Comparison of ENCODE assay signal across 32 mouse cellular contexts in genomic region chr17:88504056-88504455, GRCm38 (mm10). TPM values are rescaled to one million over a fixed set of nuclear protein-coding genes. Genes with fewer than 3 reads are reported as not detected.
DNase-seq lines count a peak whose midpoint lies in the region; ATAC-seq and TF ChIP-seq lines count a peak whose summit lies in the region.
"Had no signal": no experiment of that assay in that cellular context is flagged by ENCODE, and none has a peak within 500 bp of the region (broad histone marks: within the 10 kb centered on the region; RNA-seq: fewer than 3 reads in every experiment).

No protein-coding gene starts in this region.

- no peak for ATAC-seq in cerebellum, adult (ENCODE audit: insufficient number of reproducible peaks, low FRiP score, low TSS enrichment)
- peak; percentile 42; the same call in 1 of the 2 replicates for ATAC-seq in lung, embryonic 14.5 days (ENCODE audit: insufficient read depth)
- no peak for ATAC-seq in intestine, embryonic 14.5 days (replicated peaks; ENCODE audit: low FRiP score, low TSS enrichment, low read depth)
- no peak for ATAC-seq in intestine, embryonic 15.5 days
- ATAC-seq: activated CD4-positive, CD25-positive, alpha-beta regulatory T cell, adult 4 months; forebrain, embryonic 16.5 days had no signal

- DNase-seq in cerebellum, postnatal 25 days = peak; percentile 46 to 49
- no peak for DNase-seq in lung, embryonic 14.5 days
- no peak for DNase-seq in lung, adult 2 months
- DNase-seq in intestine, embryonic 14.5 days (ENCODE audit: low spot score) = no peak
- no peak for DNase-seq in adrenal gland, adult 18-20 months (ENCODE audit: low spot score in 2 of 2)
- no peak for DNase-seq in layer of hippocampus, postnatal 36 days
- DNase-seq: adrenal gland, adult 8-10 months; B cell, adult 2 months; gastrocnemius, adult 2 months; gastrocnemius, postnatal 36 days; heart, adult 2 months; heart, postnatal 10 days; kidney, adult 18-20 months; kidney, postnatal 25 days; lung, postnatal 14 days; right cerebral cortex, adult 18-20 months; spleen, adult 18-20 months; thymus, postnatal 4 days had no signal

- H3K4me3 ChIP-seq in lung, embryonic 14.5 days (ENCODE audit: low read depth, low read length) = no peak overlapping the region
- no peak overlapping the region for H3K4me3 ChIP-seq in lung, adult 2 months (replicated peaks; ENCODE audit: extremely low read depth, low read depth, low read length)
- no peak overlapping the region for H3K4me3 ChIP-seq in intestine, embryonic 14.5 days (ENCODE audit: low read depth, low read length)
- H3K4me3 ChIP-seq in intestine, embryonic 15.5 days (replicated peaks) = no peak overlapping the region
- H3K4me3 ChIP-seq: erythroblast, embryonic 14.5 days; gastrocnemius, adult 2 months; heart, adult 2 months; heart, embryonic 13.5 days; hindbrain, embryonic 15.5 days; kidney, embryonic 15.5 days; limb, embryonic 15.5 days; myocyte; neural tube, embryonic 12.5 days had no signal

- no peak overlapping the region for H3K4me2 ChIP-seq in lung, embryonic 14.5 days
- H3K4me2 ChIP-seq in intestine, embryonic 14.5 days (ENCODE audit: low read length) = no peak overlapping the region
- H3K4me2 ChIP-seq in intestine, embryonic 15.5 days (replicated peaks) = no peak overlapping the region
- H3K4me2 ChIP-seq: heart, embryonic 13.5 days; hindbrain, embryonic 15.5 days; kidney, embryonic 15.5 days; limb, embryonic 15.5 days; midbrain, embryonic 11.5 days; neural tube, embryonic 12.5 days had no signal

- no peaks in the 10 kb centered on the region for H3K27me3 ChIP-seq in lung, embryonic 14.5 days (ENCODE audit: insufficient read depth, low read length)
- H3K27me3 ChIP-seq in intestine, embryonic 14.5 days (replicated peaks; ENCODE audit: control insufficient read depth, insufficient read depth, low read length) = no peaks in the 10 kb centered on the region
- H3K27me3 ChIP-seq in intestine, embryonic 15.5 days (replicated peaks) = no peaks in the 10 kb centered on the region
- H3K27me3 ChIP-seq: CH12.LX; heart, embryonic 13.5 days; hindbrain, embryonic 15.5 days; kidney, embryonic 15.5 days; limb, embryonic 15.5 days; neural tube, embryonic 12.5 days had no signal

- peaks cover 18% of the 10 kb centered on the region for H3K4me1 ChIP-seq in lung, embryonic 14.5 days (ENCODE audit: insufficient read depth)
- H3K4me1 ChIP-seq in lung, adult 2 months (ENCODE audit: control insufficient read depth, insufficient read depth, low read length) = peaks cover 6% of the 10 kb centered on the region
- peaks cover 11% of the 10 kb centered on the region for H3K4me1 ChIP-seq in intestine, embryonic 14.5 days (replicated peaks; ENCODE audit: control insufficient read depth, insufficient read depth, low read length)
- H3K4me1 ChIP-seq in intestine, embryonic 15.5 days (replicated peaks) = peaks cover 13% of the 10 kb centered on the region; the same call in 1 of the 2 replicates
- H3K4me1 ChIP-seq: neural tube, embryonic 12.5 days had no signal

- no peak for TF ChIP-seq CTCF in lung, embryonic 14.5 days (IDR thresholded peaks at IDR 0.05; ENCODE audit: low read depth)
- TF ChIP-seq CTCF in lung, adult 2 months (IDR thresholded peaks at IDR 0.05; ENCODE audit: insufficient read depth, low read length) = no peak

- no peaks in the 10 kb centered on the region for H3K36me3 ChIP-seq in lung, embryonic 14.5 days (ENCODE audit: insufficient read depth)
- no peaks in the 10 kb centered on the region for H3K36me3 ChIP-seq in intestine, embryonic 14.5 days (ENCODE audit: control insufficient read depth, insufficient read depth, low read length)
- no peaks in the 10 kb centered on the region for H3K36me3 ChIP-seq in intestine, embryonic 15.5 days
- H3K36me3 ChIP-seq: hindbrain, embryonic 15.5 days; kidney, embryonic 15.5 days; limb, embryonic 15.5 days; neural tube, embryonic 12.5 days had no signal

- H3K27ac ChIP-seq in lung, embryonic 14.5 days (ENCODE audit: low read depth) = peak overlapping the region; percentile 80
- H3K27ac ChIP-seq in intestine, embryonic 14.5 days (ENCODE audit: low read depth) = peak overlapping the region; percentile 51
- peak overlapping the region; percentile 60; the same call in 1 of the 2 replicates for H3K27ac ChIP-seq in intestine, embryonic 15.5 days
- H3K27ac ChIP-seq: gastrocnemius, adult 2 months; heart, adult 2 months; heart, embryonic 13.5 days; hindbrain, embryonic 15.5 days; kidney, embryonic 15.5 days; limb, embryonic 15.5 days; liver, embryonic 14.5 days; neural tube, embryonic 12.5 days had no signal

- TF ChIP-seq POLR2A in lung, adult 2 months (IDR thresholded peaks at IDR 0.05; ENCODE audit: borderline replicate concordance, extremely low read depth, low read depth, low read length) = no peak

- H3K9me3 ChIP-seq in lung, embryonic 14.5 days (ENCODE audit: low read depth, low read length) = no peaks in the 10 kb centered on the region
- H3K9me3 ChIP-seq in intestine, embryonic 14.5 days (ENCODE audit: control insufficient read depth, low read length) = no peaks in the 10 kb centered on the region
- no peaks in the 10 kb centered on the region for H3K9me3 ChIP-seq in intestine, embryonic 15.5 days
- H3K9me3 ChIP-seq: heart, embryonic 13.5 days; hindbrain, embryonic 15.5 days; kidney, embryonic 15.5 days; limb, embryonic 15.5 days; neural tube, embryonic 12.5 days had no signal

- H3K9ac ChIP-seq in lung, embryonic 14.5 days = no peak overlapping the region
- no peak overlapping the region for H3K9ac ChIP-seq in intestine, embryonic 14.5 days (ENCODE audit: low read length)
- H3K9ac ChIP-seq in intestine, embryonic 15.5 days = no peak overlapping the region
- H3K9ac ChIP-seq: heart, embryonic 13.5 days; hindbrain, embryonic 15.5 days; kidney, embryonic 15.5 days; limb, embryonic 15.5 days; liver, embryonic 14.5 days; neural tube, embryonic 12.5 days had no signal

- WGBS in lung, embryonic 14.5 days = 76% methylated on average over 12 of the region's 13 CpGs
- 82% methylated on average over 13 of the region's 13 CpGs for WGBS in lung, adult 2 months
- WGBS in intestine, embryonic 14.5 days = 88% methylated on average over 13 of the region's 13 CpGs
- WGBS in intestine, embryonic 15.5 days = 85% methylated on average over 13 of the region's 13 CpGs

RNA-seq across cellular contexts. Expression of gene Ppp1r21, which starts 25.9 kb away (rescaled TPM):
- polyA plus RNA-seq in lung, embryonic 14.5 days (2014; fragmentation: Nextera tagmentation; extraction: Ambion mirVana) = 26.4 and 28.7 TPM in 2 replicates
- 22.8 and 31.2 TPM in 2 replicates for polyA plus RNA-seq in lung, adult 2 months (2012; rRNA removed)
- 29.5 and 30.1 TPM in 2 replicates for polyA plus RNA-seq in intestine, embryonic 14.5 days (2014; fragmentation: Nextera tagmentation; extraction: Ambion mirVana)
- polyA plus RNA-seq in intestine, embryonic 15.5 days (2015; fragmentation: Nextera tagmentation; extraction: Ambion mirVana) = 21.4 and 22.4 TPM in 2 replicates
- 10 to 100 TPM; 40.0 to 48.9 TPM for total RNA-seq in adrenal gland, adult 18-20 months (2021)
- total RNA-seq in layer of hippocampus, postnatal 36 days (2021) = 10 to 100 TPM; 74.8 to 90.1 TPM

Comparison
In these comparisons a context has a peak if more than half of its experiments do, and no peak if none do; other contexts are left out.
1. DNase-seq: peak in cerebellum, postnatal 25 days (2 of 2); none in lung, embryonic 14.5 days (single experiment), lung, adult 2 months (single experiment), intestine, embryonic 14.5 days (single experiment), adrenal gland, adult 18-20 months (0 of 2) and layer of hippocampus, postnatal 36 days (0 of 2).
2. Peak in every context shown above with its lines, with median percentiles within 50 percentile points of each other: H3K27ac ChIP-seq.